Mouse (Mus musculus) v-Abl transformed pro-B cells (cell line): Measurements from ENCODE around the gene Xpo4.

Source experiments
- in situ Hi-C, 2 experiments: fragments of 400-800 bp; cut with MboI; formaldehyde crosslinking; loops; one replicate each; pipeline ENCODE4 v1.15.1; 2025; ENCODE audit not compliant: unreplicated experiment in 2 of 2

Xpo4 gene

DNA sequence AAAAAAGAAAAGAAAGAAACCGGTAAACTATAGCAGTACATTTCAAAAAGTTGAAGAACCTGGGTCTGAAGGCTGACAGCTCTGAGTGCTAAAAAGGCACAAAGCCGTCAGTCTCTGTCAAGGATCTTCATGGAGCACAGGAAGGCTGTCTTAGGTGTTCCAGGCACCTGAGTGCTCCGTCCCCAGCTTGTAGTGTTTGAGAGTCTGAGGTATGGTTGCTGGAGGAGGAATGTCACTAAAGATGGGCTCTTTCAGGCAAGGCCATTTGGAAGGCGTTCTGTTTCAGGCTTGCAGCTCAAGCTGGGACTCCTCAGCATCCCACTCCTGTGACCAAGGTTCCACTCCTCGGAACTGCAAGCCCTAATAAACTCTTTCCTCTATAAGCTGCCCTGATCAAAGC lies 22.2 kb upstream of the Xpo4 start:
- in situ Hi-C loops = loop anchor here (10.0 to 25.0 kb wide), 5 partner anchors 107 to 1427 kb away; partner anchors contain the start of genes Mrpl57 (in 2 of the 2), Ska3 (in 2 of the 2) and Sap18 (in 1 of the 2)

DNA sequence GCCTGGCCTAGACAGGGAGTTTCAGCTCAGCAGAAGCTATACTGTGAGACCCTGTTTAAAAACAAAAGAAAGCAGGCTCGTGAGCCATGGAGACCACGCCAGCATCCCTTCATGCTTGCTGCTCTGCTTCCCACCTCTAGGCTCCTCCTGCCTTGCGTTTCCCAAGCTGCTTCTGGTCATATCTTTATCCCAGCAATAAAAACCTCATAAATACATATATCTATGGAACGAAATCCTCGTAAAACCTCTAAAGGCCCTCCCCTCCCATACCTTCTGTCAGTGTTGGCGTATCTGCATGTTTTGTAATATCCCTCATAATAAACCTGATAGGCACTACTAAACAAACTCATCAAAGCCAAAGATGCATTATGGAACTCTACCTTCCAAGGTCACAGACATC lies 21.4 kb upstream of the Xpo4 start:
- in situ Hi-C loops = loop anchor here (10.0 to 25.0 kb wide), 5 partner anchors 108 to 1428 kb away; partner anchors contain the start of genes Mrpl57 (in 2 of the 2), Ska3 (in 2 of the 2) and Sap18 (in 1 of the 2)

DNA sequence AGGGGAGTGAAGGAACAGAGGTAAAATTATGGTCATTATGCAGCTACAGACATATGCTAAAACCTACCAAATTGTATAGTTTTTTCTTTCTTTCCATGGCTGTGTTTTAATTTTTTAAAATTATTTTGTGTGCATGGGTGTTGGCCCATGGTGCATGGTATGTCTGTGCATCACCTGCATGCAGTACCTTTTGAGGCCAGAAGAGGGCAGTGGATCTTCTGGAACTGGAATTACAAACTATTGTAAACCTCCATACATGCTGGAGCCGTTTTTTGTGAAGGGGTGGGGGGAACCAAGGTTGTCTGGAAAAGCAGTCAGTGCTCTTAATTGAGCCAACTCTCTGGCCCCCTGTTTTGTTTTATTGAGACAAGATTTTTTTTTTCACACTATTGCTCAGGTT lies 19.3 kb upstream of the Xpo4 start:
- in situ Hi-C loops = loop anchor here (5.0 to 25.0 kb wide), 8 partner anchors 110 to 1430 kb away; partner anchors contain the start of genes Mrpl57 (in 2 of the 2), Ska3 (in 2 of the 2) and Sap18 (in 1 of the 2)

DNA sequence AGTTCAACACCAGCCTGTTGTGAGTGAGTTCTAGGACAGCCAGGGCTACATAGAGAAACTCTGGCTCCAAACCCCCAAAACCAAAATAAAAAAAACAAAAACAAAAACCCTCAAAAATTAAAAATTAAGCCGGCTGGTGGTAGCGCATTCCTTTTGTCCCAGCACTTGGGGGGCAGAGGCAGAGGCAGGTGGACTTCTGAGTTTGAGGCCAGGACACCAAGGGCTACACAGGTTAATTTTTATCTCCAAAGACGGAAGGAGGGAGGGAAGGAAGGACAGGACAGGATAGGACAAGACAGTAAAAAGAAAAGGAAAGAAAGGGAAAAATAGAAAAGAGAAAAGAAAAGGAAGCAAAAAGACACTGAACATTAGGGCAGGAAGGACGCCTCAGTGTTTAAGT lies 17.5 kb upstream of the Xpo4 start:
- in situ Hi-C loops = loop anchor here (5.0 to 25.0 kb wide), 8 partner anchors 112 to 1432 kb away; partner anchors contain the start of genes Mrpl57 (in 2 of the 2), Ska3 (in 2 of the 2) and Sap18 (in 1 of the 2)

DNA sequence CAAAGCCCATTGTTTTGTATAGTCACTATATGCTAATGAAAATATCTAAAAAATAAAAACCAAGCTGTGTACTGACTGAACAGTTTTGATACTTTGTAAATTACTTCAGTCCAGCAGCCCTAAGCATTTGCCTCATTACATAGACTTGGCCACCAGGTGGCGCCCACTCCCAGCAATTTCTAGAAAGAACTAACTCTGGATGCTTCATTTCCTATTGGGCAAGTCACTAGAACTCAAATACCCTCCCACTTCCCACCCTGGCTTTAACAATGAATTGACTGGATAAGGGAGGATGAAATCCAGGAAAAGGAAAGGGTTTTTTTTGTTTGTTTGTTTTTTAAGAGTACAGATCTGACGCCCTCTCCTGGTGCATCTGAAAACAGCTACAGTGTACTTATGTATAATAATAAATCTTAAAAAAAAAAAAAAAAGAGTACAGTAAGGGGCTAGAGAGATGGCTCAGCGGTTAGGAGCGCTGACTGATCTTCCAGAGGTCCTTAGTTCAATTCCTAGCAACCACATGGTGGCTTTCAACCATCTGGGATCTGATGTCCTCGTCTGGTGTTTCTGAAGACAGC lies 14.8 kb upstream of the Xpo4 start:
- in situ Hi-C loops = loop anchor here (5.0 to 25.0 kb wide), 9 partner anchors 115 to 1435 kb away; partner anchors contain the start of genes Mrpl57 (in 2 of the 2), Ska3 (in 2 of the 2) and Sap18 (in 1 of the 2)

DNA sequence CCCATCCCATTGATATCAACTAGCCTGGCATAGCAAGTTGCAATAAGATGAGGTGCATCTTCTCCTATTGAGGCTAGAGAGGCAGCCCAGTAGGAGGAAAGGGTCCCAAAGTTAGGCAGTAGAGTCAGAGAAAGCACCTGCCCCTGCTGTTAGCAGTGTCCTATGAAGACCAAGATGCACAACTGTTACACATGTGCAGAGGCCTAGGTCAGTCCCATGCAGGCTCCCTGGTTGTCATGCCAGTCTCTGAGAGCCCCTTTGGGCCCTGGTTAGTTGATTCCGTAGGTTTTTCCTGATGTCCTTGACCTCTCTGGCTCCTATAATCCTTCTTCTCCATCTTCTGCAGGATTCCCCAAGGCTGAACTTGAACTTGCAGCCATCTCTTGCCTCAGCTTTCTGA lies 14.3 kb upstream of the Xpo4 start:
- in situ Hi-C loops = loop anchor here (10.0 to 25.0 kb wide), 3 partner anchors 305 to 1033 kb away; no protein-coding TSS in a partner anchor

DNA sequence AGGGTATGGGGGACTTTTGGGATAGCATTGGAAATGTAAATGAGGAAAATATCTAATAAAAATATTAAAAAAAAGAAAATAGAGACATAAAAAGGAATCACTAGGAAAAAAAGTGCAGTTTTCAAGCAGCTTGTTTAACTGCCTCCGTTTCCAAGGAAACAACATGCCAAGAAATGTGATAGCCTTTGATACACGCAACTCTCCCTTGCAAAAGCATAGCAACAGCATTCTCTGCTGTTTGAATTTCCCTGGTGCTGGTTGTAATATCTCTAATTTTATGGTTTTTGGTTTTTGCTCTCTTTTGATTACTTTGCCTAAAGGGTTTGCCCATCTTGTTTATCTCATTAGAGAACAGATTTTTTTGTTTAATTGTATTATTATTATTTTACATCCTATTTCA lies 10.3 kb upstream of the Xpo4 start:
- in situ Hi-C loops = loop anchor here (10.0 to 25.0 kb wide), 3 partner anchors 301 to 1037 kb away; no protein-coding TSS in a partner anchor

DNA sequence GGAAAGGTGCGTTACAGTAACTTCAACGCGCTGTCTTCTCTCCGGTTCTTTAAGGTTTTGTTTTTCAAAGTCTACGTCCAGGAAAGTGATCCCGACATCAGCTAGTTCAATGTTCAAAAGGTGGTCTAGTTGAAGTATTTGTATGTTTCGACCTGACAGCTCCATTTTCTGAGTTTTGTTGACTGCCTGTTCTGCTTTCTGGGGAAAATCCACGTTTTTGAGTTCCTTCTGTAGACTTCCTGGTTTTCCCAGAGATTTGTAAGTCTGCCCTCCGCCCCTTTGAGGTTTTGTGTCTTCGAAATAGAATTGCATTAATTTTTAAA lies 359 bp upstream of the Xpo4 start:
- in situ Hi-C loops = loop anchor here in 1 of 2 experiments (25.0 kb wide), 1 partner anchor 1922 kb away; the partner anchor contains the start of gene Cdadc1

DNA sequence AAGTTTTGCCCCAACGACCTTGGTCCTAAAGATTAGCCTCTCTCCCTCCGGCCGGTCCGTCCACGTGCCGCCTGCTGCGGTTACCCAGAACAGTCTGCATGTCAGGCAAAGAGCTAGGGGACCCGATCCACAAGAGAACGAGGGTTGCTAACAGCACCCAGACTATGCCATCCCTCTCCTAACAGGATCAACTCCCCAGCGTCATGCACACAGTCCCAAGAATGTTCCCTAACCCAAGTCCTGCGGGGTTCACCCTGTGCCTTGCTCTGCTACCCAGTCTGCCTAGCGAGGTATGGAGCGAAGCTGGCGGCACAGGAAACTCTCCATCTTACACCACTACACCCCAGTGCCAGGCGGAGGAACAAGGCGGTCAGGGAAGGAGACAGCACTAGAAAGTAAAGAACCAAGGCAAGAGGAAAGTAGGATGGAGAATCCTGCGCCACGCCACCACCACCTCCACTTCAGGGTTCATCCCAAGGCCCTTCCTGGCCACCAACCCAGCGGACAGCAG lies 864 bp downstream of the Xpo4 start:
- in situ Hi-C loops = loop anchor here in 1 of 2 experiments (25.0 kb wide), 1 partner anchor 1923 kb away; the partner anchor contains the start of gene Cdadc1

DNA sequence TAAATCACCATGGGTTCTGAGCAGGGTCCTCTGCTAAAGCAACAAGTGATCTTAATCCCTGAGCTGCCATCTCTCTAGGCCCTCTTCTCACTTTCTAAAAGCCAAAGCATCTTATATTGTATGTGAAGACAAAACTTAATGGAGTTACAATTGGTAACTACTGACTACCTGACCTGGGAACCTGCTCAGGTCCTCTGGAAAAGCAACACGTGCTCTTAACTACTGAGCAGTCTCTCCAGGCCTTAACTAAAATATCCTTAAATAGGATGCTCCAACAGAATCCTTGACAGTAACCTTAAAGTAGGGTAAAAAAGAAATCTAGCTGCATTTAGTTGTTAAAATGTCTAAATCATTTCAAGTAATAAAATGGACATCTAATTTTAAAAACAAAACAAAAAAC lies 1.6 kb downstream of the Xpo4 start:
- in situ Hi-C loops = loop anchor here in 1 of 2 experiments (25.0 kb wide), 1 partner anchor 1924 kb away; the partner anchor contains the start of gene Cdadc1

DNA sequence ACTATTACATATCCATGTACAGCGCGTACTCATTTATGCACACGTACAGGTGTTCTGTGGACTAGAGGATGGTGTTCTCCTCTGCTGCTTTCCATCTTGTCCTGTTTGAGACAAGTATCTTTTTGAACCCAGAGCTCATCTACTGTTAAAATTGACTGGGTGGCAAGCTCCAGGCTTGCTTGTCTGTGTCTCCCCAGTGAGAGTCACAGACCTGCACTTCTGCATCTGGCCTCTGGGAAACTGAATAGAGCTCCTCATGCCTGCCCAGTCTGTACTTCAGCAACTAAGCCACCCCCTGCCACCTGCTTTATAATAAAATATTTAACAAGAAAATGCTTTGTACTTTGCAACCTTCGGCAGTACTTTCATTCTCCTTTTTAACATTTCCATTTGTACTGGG lies 6.9 kb downstream of the Xpo4 start:
- in situ Hi-C loops = loop anchor here in 1 of 2 experiments (25.0 kb wide), 1 partner anchor 1929 kb away; the partner anchor contains the start of gene Cdadc1

DNA sequence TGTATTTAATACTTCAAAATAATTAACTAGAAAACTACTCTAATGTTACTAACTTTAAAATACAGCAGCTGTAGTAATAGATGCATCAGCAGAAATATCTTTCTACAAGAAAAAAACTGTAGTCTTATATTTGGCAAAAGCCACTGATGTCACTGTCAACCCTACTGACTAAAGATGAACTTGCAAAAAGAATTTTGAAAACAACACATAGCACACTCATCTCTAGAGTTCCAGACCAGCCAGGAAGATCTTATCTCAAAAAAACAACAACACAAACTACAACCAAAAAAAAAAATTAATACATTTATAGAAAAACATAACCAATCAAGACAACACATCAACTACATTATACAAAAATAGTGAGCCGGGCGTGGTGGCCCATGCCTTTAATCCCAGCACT lies 7.7 kb downstream of the Xpo4 start:
- in situ Hi-C loops = loop anchor here in 1 of 2 experiments (25.0 kb wide), 1 partner anchor 1930 kb away; the partner anchor contains the start of gene Cdadc1

DNA sequence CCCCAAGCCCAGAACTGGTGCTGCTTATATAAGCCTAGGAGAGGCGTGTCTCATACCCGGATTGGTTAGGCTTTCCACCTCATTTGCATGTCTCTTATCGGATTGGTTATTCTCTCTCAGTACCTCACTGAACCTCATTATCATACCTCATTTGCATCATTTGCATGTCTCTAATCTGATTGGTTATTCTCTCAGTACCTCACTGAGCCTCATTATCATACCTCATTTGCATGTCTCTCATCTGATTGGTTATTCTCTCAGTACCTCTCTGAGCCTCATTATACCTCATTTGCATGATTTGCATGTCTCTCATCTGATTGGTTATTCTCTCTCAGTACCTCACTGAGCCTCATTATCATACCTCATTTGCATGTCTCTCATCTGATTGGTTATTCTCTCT lies 8.7 kb downstream of the Xpo4 start:
- in situ Hi-C loops = loop anchor here in 1 of 2 experiments (25.0 kb wide), 1 partner anchor 1931 kb away; the partner anchor contains the start of gene Cdadc1

DNA sequence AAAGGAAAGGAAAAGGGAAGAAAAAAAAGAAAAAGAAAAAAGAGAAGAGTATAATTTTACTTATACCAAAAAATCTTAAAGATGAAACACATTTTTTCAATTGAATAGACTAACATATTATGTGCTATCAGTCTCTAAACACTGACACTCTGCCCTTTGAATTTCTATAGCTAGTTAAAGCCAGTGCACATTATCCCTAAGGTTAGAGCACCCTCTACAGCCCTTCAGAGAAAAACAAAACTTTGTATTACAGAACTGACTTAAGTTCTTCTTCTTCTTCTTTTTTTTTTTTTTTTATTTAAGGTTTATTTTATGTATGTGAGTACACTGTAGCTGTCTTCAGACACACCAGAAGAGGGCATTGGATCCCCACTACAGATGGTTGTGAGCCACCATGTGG lies 15.7 kb downstream of the Xpo4 start:
- in situ Hi-C loops = loop anchor here (10.0 to 25.0 kb wide), 3 partner anchors 125 to 537 kb away; partner anchors contain the start of genes Gm4491 (in 2 of the 2), Gjb2 (in 1 of the 2) and Il17d (in 1 of the 2)

DNA sequence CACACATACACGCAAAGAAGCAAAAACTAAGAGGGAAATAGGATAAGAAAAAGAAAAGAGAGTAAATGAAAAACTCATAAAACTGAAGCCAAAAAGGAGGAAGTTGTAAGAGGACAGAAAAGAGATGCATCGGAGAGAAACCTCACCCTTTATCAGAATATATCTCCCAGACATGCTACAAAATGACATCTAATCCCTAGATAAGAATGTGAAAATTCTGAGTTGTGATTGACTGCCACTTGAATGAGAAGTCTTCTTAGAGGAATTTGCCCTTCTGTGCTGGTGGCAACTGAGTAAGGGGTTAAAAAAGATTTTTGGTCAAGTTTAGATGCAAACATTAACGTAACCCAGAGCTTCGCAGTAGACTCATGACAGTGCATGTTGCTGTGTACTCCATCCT lies 19.1 kb downstream of the Xpo4 start:
- in situ Hi-C loops = loop anchor here (10.0 to 25.0 kb wide), 3 partner anchors 121 to 534 kb away; partner anchors contain the start of genes Gm4491 (in 2 of the 2), Gjb2 (in 1 of the 2) and Il17d (in 1 of the 2)

DNA sequence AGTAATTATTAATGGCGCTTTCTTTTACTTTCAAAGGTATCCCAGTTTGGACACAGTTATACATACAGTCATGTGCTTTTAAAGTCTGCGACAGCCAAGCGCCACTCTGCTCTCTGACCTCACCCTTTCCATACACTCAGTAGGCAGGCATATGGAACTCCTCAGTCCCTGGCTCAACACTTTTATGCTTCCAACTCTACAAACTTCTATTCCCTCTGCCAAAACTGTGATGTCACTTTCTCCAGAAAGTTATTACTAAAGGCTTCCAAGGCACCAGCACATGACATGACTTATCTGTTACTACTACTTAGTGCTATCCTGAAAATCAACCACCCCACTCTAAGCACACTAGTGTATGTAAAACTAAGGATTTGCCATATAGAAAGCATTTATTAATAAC lies 26.1 kb downstream of the Xpo4 start:
- in situ Hi-C loops = loop anchor here in 1 of 2 experiments (25.0 kb wide), 1 partner anchor 527 kb away; the partner anchor contains the start of genes Gjb2 and Gm4491

DNA sequence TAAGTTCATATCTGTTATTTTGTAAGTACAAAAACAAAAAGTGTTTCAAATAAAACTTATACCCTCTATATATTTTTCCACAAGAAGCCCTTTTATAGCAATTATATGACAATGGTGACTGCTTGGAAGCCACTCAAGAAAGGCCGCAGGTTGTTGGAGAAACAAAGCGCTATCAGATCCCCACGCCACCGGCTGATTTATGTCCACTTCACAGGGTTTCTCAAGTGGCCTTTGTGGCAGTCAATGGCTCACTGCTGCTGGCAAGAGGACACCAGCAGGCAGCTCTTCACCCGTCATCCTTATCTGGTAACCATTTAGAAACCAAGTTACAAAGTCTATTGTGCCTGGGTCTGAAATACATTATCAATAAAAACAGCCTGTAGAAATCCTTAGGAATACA lies 31.1 kb downstream of the Xpo4 start:
- in situ Hi-C loops = loop anchor here in 1 of 2 experiments (25.0 kb wide), 1 partner anchor 522 kb away; the partner anchor contains the start of genes Gjb2 and Gm4491

DNA sequence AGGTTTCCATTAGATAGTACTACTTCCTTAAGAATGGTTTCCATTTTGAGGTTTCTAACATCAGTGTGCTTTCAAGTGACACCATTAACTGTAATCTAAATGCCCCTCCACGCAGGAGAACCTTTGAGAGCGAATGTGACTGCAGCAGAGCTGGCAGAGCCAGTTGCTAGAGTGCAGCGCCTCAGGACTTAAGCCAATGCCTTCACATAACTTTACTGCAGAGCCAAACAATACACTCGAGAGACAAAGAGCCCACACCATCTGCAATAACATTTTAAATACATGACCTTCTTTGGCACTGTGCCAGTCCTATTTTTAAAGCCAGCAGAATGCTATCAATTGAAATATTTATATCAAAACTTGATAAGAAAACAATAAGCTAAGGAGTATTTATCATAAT lies 35.6 kb downstream of the Xpo4 start:
- in situ Hi-C loops = loop anchor here in 1 of 2 experiments (25.0 kb wide), 1 partner anchor 517 kb away; the partner anchor contains the start of genes Gjb2 and Gm4491

DNA sequence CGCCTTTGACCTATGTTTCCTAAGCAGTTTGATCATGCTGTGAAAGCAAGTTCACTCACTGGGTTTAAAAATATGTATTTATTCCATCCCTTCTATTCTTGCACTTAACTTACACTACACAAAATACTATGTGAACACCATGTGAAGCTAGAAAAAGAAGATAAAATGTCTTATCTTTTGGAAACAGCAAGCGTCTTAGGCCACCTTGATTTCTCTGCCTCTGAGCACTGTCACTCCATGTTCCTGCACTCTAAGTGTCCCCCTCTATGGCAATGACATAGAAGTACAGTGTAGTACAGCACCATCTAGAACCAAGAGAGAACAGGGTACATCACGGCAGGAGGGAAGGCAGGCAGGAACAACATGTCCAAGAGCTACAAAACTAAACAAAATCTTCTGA lies 42.3 kb downstream of the Xpo4 start:
- in situ Hi-C loops = loop anchor here in 1 of 2 experiments (25.0 kb wide), 1 partner anchor 236 kb away; the partner anchor contains the start of gene Cryl1

DNA sequence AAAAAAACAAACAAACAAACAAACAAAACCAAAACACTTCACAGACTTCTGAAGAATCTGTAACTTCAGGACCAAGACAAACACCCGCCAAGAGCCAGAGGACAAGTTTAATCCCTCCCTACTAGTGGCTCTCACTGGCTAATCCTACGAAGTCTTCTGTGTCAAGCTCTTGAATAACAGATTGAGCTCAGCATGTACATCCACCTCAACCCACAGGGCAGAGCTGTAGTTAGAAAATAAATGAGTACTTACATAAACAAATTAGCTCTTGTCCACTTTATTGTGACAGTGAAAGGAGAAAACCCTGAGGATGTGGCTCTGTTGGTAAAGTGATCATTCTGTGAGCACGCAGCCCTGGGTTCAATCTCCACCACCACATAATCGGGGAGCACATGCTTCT lies 43.5 kb downstream of the Xpo4 start:
- in situ Hi-C loops = loop anchor here in 1 of 2 experiments (25.0 kb wide), 1 partner anchor 234 kb away; the partner anchor contains the start of gene Cryl1
